Mouse (Mus musculus): ENCODE measurements at regions not wholly inside any gene's neighbourhood (a gene's known extent, or its start where the extent isn't known, plus 50 kb on each side); places are given as distances from the start of the nearest gene placed in this dataset.
A peak's percentile ranks its signal among the peaks of the same experiment; 100 is the strongest.

DNA sequence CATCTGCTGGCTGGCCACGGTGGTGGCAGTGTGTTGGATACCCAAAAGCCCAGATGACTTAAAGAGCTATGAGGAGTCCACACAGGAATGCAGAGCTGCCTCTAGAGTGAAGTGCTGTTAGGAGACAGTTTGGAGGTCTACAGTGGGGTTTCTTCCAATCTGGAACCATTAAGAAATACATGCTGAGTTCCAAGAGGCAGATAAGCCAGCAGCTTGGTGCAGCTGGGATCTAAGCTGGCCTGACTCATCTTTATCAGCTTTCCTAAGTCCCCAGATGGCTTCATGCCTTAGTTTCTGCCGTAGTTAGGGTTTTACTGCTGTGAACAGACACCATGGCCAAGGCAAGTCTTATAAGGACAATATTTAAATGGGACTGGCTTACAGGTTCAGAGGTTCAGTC is 172.0 kb downstream of the Thbs2 start:
- Histone ChIP-seq H3K9me3 (ENCODE audit: control insufficient read depth, low read length) (no peaks in the 10 kb centered on the region), H3K9ac (ENCODE audit: low read depth, low read length, severe bottlenecking) (no peak overlapping the region), H3K4me2 (replicated peaks; ENCODE audit: low read depth, low read length, severe bottlenecking) (no peak overlapping the region), H3K4me3 (replicated peaks; ENCODE audit: low read length) (no peak overlapping the region), H3K4me1 (ENCODE audit: control insufficient read depth, insufficient read depth, low read length) (peaks cover 6% of the 10 kb centered on the region), H3K27ac (replicated peaks; ENCODE audit: low read depth, low read length) (no peak overlapping the region), H3K27me3 (ENCODE audit: control insufficient read depth, insufficient read depth, low read length) (0 out of 2 replicates have a peak, but pooled peaks cover 10% of the 10 kb centered on the region), H3K36me3 (ENCODE audit: control insufficient read depth, insufficient read depth, low read length) (no peaks in the 10 kb centered on the region)
- ATAC-seq (ENCODE audit: low FRiP score, low read depth) (no peak), DNase-seq (ENCODE audit: low spot score) (no peak)
- 63% methylated on average over 2 of the region's 2 CpGs for WGBS
- no peak for TF ChIP-seq POLR2A (IDR thresholded peaks at IDR 0.05; ENCODE audit: borderline replicate concordance, extremely low read depth, insufficient read depth, insufficient read length)

DNA sequence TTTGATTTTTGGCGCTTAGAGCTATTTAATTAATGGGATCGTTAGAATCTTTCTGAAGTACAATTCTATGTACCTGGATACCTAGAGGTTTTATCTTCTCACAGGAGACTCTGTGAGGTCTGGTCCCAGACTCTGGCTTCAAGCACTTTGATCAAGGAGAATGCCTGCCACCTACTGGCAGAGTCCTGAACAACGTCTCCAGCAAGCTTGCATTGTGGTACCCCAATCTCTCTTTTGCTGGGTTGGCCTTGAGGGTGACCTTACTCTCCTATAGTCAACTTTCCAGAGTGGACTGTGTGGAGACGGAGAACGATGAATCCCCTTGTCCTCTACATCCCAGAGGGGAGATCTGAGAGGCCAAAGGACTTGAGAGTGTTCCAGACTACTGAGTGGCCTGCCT is 173.5 kb downstream of the Thbs2 start:
- Histone ChIP-seq H3K4me3 (replicated peaks; ENCODE audit: low read length) (no peak overlapping the region), H3K4me1 (ENCODE audit: control insufficient read depth, insufficient read depth, low read length) (peaks cover 6% of the 10 kb centered on the region), H3K27ac (replicated peaks; ENCODE audit: low read depth, low read length) (no peak overlapping the region), H3K4me2 (replicated peaks; ENCODE audit: low read depth, low read length, severe bottlenecking) (no peak overlapping the region), H3K27me3 (ENCODE audit: control insufficient read depth, insufficient read depth, low read length) (0 out of 2 replicates have a peak, but pooled peaks cover 10% of the 10 kb centered on the region), H3K9me3 (ENCODE audit: control insufficient read depth, low read length) (no peaks in the 10 kb centered on the region), H3K36me3 (ENCODE audit: control insufficient read depth, insufficient read depth, low read length) (no peaks in the 10 kb centered on the region), H3K9ac (ENCODE audit: low read depth, low read length, severe bottlenecking) (no peak overlapping the region)
- no peak for ATAC-seq (ENCODE audit: low FRiP score, low read depth)
- TF ChIP-seq POLR2A (IDR thresholded peaks at IDR 0.05; ENCODE audit: borderline replicate concordance, extremely low read depth, insufficient read depth, insufficient read length), result no peak
- WGBS, result 12% methylated on average over 5 of the region's 5 CpGs
- peak; percentile 87 for DNase-seq (ENCODE audit: low spot score)

DNA sequence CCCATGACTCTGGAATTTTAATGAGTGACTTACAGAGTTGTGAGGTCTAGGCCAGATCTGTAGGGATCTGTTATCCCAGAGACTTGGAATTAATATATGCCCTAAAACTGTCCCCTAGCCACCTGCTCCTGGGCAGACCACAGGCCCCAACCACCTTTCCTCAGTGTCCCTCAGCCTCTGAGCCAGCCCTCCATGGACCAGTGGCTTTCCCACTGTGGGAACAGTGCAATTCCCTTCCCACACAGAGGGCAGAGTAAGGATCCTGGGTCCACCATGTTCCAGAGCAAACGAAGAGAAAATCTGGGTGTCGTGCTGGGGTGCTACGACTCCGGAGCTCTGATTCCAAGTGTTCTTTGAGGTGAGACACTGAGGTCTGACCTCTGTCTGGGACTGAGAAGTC is 174.7 kb downstream of the Thbs2 start:
- WGBS, result 78% methylated on average over 4 of the region's 4 CpGs
- ATAC-seq (ENCODE audit: low FRiP score, low read depth), result no peak
- Histone ChIP-seq H3K9me3 (ENCODE audit: control insufficient read depth, low read length) (no peaks in the 10 kb centered on the region), H3K27me3 (ENCODE audit: control insufficient read depth, insufficient read depth, low read length) (0 out of 2 replicates have a peak, but pooled peaks cover 10% of the 10 kb centered on the region), H3K4me2 (replicated peaks; ENCODE audit: low read depth, low read length, severe bottlenecking) (no peak overlapping the region), H3K9ac (ENCODE audit: low read depth, low read length, severe bottlenecking) (no peak overlapping the region), H3K36me3 (ENCODE audit: control insufficient read depth, insufficient read depth, low read length) (no peaks in the 10 kb centered on the region), H3K27ac (replicated peaks; ENCODE audit: low read depth, low read length) (no peak overlapping the region), H3K4me1 (ENCODE audit: control insufficient read depth, insufficient read depth, low read length) (peaks cover 15% of the 10 kb centered on the region), H3K4me3 (replicated peaks; ENCODE audit: low read length) (no peak overlapping the region)
- DNase-seq (ENCODE audit: low spot score), result no peak
- no peak for TF ChIP-seq POLR2A (IDR thresholded peaks at IDR 0.05; ENCODE audit: borderline replicate concordance, extremely low read depth, insufficient read depth, insufficient read length)

DNA sequence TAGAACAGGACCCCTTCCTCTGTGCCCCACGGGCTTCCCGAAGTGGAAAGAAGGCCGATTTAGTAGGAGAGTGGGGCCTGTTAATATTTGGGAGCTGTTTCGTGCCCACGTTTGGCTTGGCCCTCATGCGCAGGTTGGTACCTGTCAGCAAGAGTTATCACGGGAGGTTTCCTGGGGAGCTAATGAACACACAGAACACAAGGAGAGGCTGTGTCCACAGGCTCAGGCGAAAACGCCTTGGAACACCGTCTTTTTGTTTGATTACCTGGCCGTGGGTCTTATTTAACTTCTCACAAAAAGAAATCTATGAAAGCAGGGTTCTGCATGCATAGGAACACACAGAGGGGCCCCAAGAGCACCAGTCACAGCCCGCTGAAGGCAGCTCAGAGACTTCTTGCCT is 175.8 kb downstream of the Thbs2 start:
- Histone ChIP-seq H3K27ac (replicated peaks; ENCODE audit: low read depth, low read length) (no peak overlapping the region), H3K4me3 (replicated peaks; ENCODE audit: low read length) (no peak overlapping the region), H3K4me2 (replicated peaks; ENCODE audit: low read depth, low read length, severe bottlenecking) (no peak overlapping the region), H3K4me1 (ENCODE audit: control insufficient read depth, insufficient read depth, low read length) (peaks cover 21% of the 10 kb centered on the region), H3K36me3 (ENCODE audit: control insufficient read depth, insufficient read depth, low read length) (no peaks in the 10 kb centered on the region), H3K9ac (ENCODE audit: low read depth, low read length, severe bottlenecking) (no peak overlapping the region), H3K9me3 (ENCODE audit: control insufficient read depth, low read length) (no peaks in the 10 kb centered on the region), H3K27me3 (ENCODE audit: control insufficient read depth, insufficient read depth, low read length) (0 out of 2 replicates have a peak, but pooled peaks cover 10% of the 10 kb centered on the region)
- DNase-seq (ENCODE audit: low spot score) (no peak), ATAC-seq (ENCODE audit: low FRiP score, low read depth) (no peak)
- 64% methylated on average over 12 of the region's 12 CpGs for WGBS
- no peak for TF ChIP-seq POLR2A (IDR thresholded peaks at IDR 0.05; ENCODE audit: borderline replicate concordance, extremely low read depth, insufficient read depth, insufficient read length)

DNA sequence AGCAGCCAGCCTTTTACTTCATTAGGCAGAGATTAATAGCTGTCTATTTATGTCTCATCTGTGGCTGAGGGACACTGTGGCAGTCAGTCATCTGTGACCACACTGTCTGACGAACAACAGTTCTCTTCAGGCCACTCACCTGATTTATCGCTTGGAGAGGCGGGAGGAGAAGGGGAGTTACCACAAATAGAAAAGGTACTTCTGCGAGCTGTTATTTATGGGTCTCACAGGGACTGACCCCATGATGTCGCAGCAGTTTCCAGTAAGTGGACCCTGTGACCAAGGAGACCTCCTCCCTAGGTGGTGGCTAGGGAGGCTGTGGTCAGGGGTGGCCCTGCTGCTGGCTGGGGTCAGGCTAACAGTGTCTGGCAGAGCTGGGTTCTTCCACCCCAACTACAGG is 176.7 kb downstream of the Thbs2 start:
- DNase-seq (ENCODE audit: low spot score) (no peak), ATAC-seq (ENCODE audit: low FRiP score, low read depth) (no peak)
- Histone ChIP-seq H3K9ac (ENCODE audit: low read depth, low read length, severe bottlenecking) (no peak overlapping the region), H3K4me3 (replicated peaks; ENCODE audit: low read length) (no peak overlapping the region), H3K9me3 (ENCODE audit: control insufficient read depth, low read length) (no peaks in the 10 kb centered on the region), H3K36me3 (ENCODE audit: control insufficient read depth, insufficient read depth, low read length) (no peaks in the 10 kb centered on the region), H3K4me2 (replicated peaks; ENCODE audit: low read depth, low read length, severe bottlenecking) (no peak overlapping the region), H3K4me1 (ENCODE audit: control insufficient read depth, insufficient read depth, low read length) (peaks cover 21% of the 10 kb centered on the region), H3K27me3 (ENCODE audit: control insufficient read depth, insufficient read depth, low read length) (0 out of 2 replicates have a peak, but pooled peaks cover 10% of the 10 kb centered on the region), H3K27ac (replicated peaks; ENCODE audit: low read depth, low read length) (no peak overlapping the region)
- WGBS, result 61% methylated on average over 5 of the region's 5 CpGs
- TF ChIP-seq POLR2A (IDR thresholded peaks at IDR 0.05; ENCODE audit: borderline replicate concordance, extremely low read depth, insufficient read depth, insufficient read length), result no peak

DNA sequence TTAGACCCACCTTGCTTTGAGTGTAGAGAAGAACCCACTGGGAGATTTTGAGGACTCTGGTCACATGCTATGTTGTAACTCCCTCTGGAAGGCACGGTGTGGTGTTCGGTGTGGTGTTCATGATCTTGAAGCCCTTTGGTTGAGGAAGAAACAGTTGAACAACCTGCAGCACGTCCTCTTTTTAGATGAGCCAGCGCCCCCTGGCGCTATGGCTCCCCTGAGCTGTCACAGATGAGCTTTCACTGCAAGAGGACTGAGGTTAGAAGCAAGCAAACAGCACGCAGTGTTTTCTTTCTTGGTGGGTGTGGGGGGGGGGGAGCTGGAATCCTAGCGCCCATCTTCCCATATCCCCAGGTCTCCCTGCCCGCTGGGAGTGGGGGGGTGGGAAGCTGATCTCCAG is 177.9 kb downstream of the Thbs2 start:
- no peaks in the 10 kb centered on the region for H3K9me3 ChIP-seq (ENCODE audit: control insufficient read depth, low read length)
- DNase-seq (ENCODE audit: low spot score) (peak; percentile 72), ATAC-seq (ENCODE audit: low FRiP score, low read depth) (no peak)
- no peak overlapping the region for H3K9ac ChIP-seq (ENCODE audit: low read depth, low read length, severe bottlenecking)
- WGBS, result 29% methylated on average over 8 of the region's 8 CpGs
- no peaks in the 10 kb centered on the region for H3K27me3 ChIP-seq (ENCODE audit: control insufficient read depth, insufficient read depth, low read length)
- no peak overlapping the region for H3K4me2 ChIP-seq (replicated peaks; ENCODE audit: low read depth, low read length, severe bottlenecking)
- no peaks in the 10 kb centered on the region for H3K36me3 ChIP-seq (ENCODE audit: control insufficient read depth, insufficient read depth, low read length)
- no peak for TF ChIP-seq POLR2A (IDR thresholded peaks at IDR 0.05; ENCODE audit: borderline replicate concordance, extremely low read depth, insufficient read depth, insufficient read length)
- H3K4me1 ChIP-seq (ENCODE audit: control insufficient read depth, insufficient read depth, low read length), result peaks cover 26% of the 10 kb centered on the region
- H3K27ac ChIP-seq (replicated peaks; ENCODE audit: low read depth, low read length), result no peak overlapping the region
- no peak overlapping the region for H3K4me3 ChIP-seq (replicated peaks; ENCODE audit: low read length)
